Mouse (Mus musculus) megakaryocyte, embryonic 14.5 days (primary cell): ENCODE results near the gene Mreg. TPM values are rescaled to one million over a fixed set of nuclear protein-coding genes. Genes with fewer than 3 reads are reported as not detected.
"Not testable (repeated sequence)": the region's sequence is repeated elsewhere in the genome, so short reads cannot be mapped to it uniquely, and the experiment has no call there.

ENCODE experiments used
- H3K27me3 ChIP-seq: replicated peaks from 2 replicates; pipeline ENCODE3; 2012; ENCODE audit warnings: inconsistent platforms
- H3K36me3 ChIP-seq: replicated peaks from 2 replicates; pipeline ENCODE3; 2012; ENCODE audit warnings: low read length, inconsistent platforms, mixed read lengths
- H3K4me1 ChIP-seq: 2 replicates; pipeline ENCODE4 v1.6.1; 2012; ENCODE audit warnings: inconsistent platforms
- H3K4me3 ChIP-seq: replicated peaks from 2 replicates; pipeline ENCODE3; 2012; ENCODE audit warnings: moderate library complexity, mild to moderate bottlenecking, inconsistent platforms
- H3K9me3 ChIP-seq: 2 replicates; pipeline ENCODE4 v1.6.1; 2012; ENCODE audit warnings: inconsistent platforms
- FLI1 ChIP-seq: IDR thresholded peaks from 2 replicates; pipeline ENCODE4 v1.6.1; 2012; ENCODE audit warnings: low read length, inconsistent platforms, mixed read lengths
- GATA1 ChIP-seq: IDR thresholded peaks from 3 replicates; pipeline ENCODE4 v1.6.1; 2012; ENCODE audit warnings: mixed read lengths, low read length, inconsistent platforms, borderline replicate concordance
- polyA plus RNA-seq: library from polyadenylated mRNA; stranded (reverse); fragments of >175 nt; gene quantifications from 2 replicates; pipeline ENCODE4 v1.2.3, GENCODE M21; 2012; ENCODE audit warnings: low replicate concordance; ENCODE audit not compliant: insufficient read depth

Gene Mreg
- polyA plus RNA-seq, 1 experiment = 0.26 TPM

GRCm38 (mm10) chr1:72227546-72227945, 15.4 kb upstream of the Mreg start:
- H3K27me3 ChIP-seq = peaks cover 30% of the 10 kb centered on the region
- H3K4me3 ChIP-seq = peak overlapping the region; percentile 34
- peaks cover 20% of the 10 kb centered on the region for H3K4me1 ChIP-seq
- peaks cover 5% of the 10 kb centered on the region; the same call in 1 of the 2 replicates for H3K9me3 ChIP-seq
- no peaks in the 10 kb centered on the region for H3K36me3 ChIP-seq
- TF ChIP-seq GATA1 = no peak
- no peak for TF ChIP-seq FLI1

DNA sequence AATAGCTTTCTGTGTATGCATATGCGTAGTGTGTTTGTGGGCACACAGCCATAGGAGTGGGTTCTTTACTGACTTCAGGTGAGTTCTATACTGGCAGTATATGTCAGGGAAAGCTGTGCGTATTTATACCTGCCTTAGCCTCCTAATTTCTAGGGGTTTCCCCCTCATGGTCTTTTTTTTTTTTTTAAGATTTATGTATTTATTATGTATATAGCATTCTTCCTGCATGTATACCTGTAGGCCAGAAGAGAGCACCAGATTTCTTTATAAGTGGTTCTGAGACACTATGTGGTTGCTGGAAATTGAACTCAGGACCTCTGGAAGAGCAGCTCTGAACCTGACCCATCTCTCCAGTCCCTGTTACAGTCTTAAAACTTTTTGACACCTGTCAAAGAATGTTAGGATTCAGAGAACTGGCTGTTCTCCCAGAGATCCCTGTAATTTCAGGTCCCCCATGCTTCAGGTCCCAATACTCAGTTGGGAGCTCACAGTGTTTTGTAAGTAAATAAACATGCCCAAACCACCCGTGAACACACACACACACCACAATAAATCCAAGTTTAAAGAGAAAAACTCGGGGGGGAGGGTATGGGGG, 14.9 kb upstream of the Mreg start:
- H3K36me3 ChIP-seq = no peaks in the 10 kb centered on the region
- peaks cover 20% of the 10 kb centered on the region for H3K4me1 ChIP-seq
- H3K4me3 ChIP-seq = no peak overlapping the region
- H3K9me3 ChIP-seq = peaks cover 5% of the 10 kb centered on the region; the same call in 1 of the 2 replicates
- TF ChIP-seq FLI1 (no peak), GATA1 (no peak)
- peaks cover 30% of the 10 kb centered on the region for H3K27me3 ChIP-seq

DNA sequence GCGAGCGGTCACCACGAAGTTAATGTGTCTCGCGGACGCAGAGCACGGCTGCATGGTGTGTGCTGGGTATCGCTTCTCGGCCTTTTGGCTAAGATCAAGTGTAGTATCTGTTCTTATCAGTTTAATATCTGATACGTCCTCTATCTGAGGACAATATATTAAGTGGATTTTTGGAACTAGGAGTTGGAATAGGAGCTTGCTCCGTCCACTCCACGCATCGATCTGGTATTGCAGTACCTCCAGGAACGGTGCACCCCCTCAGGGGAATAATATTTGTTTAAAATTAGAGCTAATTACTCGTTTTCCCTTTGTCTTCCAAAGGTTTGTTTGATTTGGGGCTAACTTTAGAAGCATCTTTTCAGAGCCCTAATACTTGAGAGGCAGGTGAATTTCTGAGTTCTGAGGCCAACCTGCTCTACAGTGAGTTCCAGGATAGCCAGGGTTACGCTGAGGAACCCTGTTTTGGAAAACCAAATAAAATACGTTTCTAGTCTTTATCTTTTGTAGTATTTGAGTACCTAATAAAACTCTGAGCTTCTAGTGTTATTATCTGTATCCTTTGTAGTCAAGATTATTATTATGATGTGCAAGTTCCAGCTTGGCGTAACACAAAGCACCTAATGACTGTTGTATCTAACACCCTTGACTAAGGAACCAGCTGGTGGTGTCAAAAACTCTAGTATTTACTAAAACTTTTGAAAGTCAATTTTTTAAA, 14.2 kb upstream of the Mreg start:
- H3K4me3 ChIP-seq = no peak overlapping the region

DNA sequence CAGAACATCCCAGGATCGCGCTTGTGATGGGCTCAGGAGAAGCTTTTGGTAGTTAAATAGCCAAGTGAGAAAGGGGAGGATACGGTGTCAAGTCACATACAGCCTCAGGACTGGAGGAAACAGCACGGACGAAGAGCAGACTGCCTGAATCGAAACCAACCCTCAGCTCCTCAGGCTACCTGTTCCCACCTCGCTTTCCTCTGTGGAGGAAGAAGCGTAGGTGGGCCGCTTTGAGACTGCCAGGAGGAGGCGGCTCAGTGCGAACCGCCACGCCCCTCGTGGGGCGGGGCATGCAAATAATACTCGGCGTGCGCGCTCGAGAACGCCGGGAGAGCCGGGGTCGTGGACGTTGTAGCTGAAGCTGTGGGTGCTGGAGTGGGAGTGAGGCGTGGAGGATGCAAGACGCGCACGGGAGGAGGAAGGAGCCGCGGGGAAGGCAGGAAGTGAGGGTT, 13.6 kb upstream of the Mreg start:
- not testable (repeated sequence) for H3K36me3 ChIP-seq, H3K9me3 ChIP-seq
- Histone ChIP-seq H3K27me3 (peaks cover 36% of the 10 kb centered on the region), H3K4me1 (peaks cover 23% of the 10 kb centered on the region), H3K4me3 (peak overlapping the region; percentile 94)

More for the DNA sequence above, 14.2 kb upstream of the Mreg start:
- Histone ChIP-seq H3K36me3 (no peaks in the 10 kb centered on the region), H3K9me3 (peaks cover 5% of the 10 kb centered on the region; the same call in 1 of the 2 replicates), H3K4me1 (peaks cover 25% of the 10 kb centered on the region), H3K27me3 (peaks cover 35% of the 10 kb centered on the region)
- TF ChIP-seq GATA1 (no peak), FLI1 (no peak)

GRCm38 (mm10) chr1:72225054-72225718, 13.1 kb upstream of the Mreg start:
- TF ChIP-seq FLI1 (no peak), GATA1 (no peak)
- peaks cover 5% of the 10 kb centered on the region; the same call in 1 of the 2 replicates for H3K9me3 ChIP-seq
- peak overlapping the region; percentile 94 for H3K4me3 ChIP-seq
- peaks cover 22% of the 10 kb centered on the region for H3K4me1 ChIP-seq
- no peaks in the 10 kb centered on the region for H3K36me3 ChIP-seq
- peaks cover 38% of the 10 kb centered on the region for H3K27me3 ChIP-seq

- H3K9me3 ChIP-seq = no peaks in the 10 kb centered on the region
- H3K27me3 ChIP-seq = peaks cover 47% of the 10 kb centered on the region
- H3K36me3 ChIP-seq = no peaks in the 10 kb centered on the region
- H3K4me3 ChIP-seq = no peak overlapping the region
- peaks cover 12% of the 10 kb centered on the region for H3K4me1 ChIP-seq
- no peak for TF ChIP-seq FLI1
- no peak for TF ChIP-seq GATA1
Observed at GRCm38 (mm10) chr1:72220008-72220407, 7.9 kb upstream of the Mreg start.

DNA sequence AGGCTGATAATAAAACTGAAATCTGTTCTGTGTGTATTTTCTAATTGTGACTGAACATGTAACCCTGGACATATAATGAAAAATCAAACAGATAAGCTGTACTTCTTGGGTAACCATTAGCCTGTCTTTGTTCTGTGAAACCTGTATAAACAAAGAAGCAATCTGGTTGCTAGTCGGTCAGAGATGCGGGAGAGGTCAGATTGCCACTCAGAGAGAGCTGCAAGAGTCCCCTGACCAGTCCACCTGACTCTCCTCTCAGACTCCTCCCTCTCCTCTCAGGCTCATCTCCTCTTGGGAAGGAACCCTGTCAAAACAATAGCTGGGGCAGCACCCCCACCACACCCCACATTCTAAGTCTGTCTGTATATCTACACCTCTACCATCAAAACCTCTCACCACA, 7.0 kb upstream of the Mreg start:
- TF ChIP-seq GATA1 (no peak), FLI1 (no peak)
- H3K9me3 ChIP-seq = no peaks in the 10 kb centered on the region
- H3K4me3 ChIP-seq = no peak overlapping the region
- no peaks in the 10 kb centered on the region for H3K36me3 ChIP-seq
- peaks cover 45% of the 10 kb centered on the region for H3K27me3 ChIP-seq
- H3K4me1 ChIP-seq = peaks cover 20% of the 10 kb centered on the region

DNA sequence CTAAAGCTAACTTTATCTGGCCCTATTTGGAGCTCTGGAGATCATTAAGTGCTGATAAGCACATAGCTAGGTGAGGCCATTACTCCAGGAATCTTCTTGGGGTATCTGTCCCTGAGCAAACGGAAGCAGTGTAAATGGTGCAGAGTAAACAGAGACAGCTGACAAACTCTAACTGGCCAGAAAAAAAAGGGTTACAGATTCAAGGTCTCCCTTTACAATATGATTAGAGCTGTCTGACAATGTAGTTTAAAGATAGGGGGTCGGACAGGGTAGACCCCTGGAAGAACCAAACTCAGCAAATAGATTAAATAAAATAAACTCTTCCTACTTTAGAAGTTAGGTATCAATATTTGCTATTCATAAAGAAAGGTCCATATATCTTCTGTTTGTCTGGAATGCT, 6.5 kb upstream of the Mreg start:
- H3K36me3 ChIP-seq = no peaks in the 10 kb centered on the region
- no peak for TF ChIP-seq GATA1
- no peak for TF ChIP-seq FLI1
- H3K4me3 ChIP-seq = no peak overlapping the region
- peaks cover under 1% of the 10 kb centered on the region; the same call in 1 of the 2 replicates for H3K9me3 ChIP-seq
- peaks cover 20% of the 10 kb centered on the region for H3K4me1 ChIP-seq
- peaks cover 45% of the 10 kb centered on the region for H3K27me3 ChIP-seq

DNA sequence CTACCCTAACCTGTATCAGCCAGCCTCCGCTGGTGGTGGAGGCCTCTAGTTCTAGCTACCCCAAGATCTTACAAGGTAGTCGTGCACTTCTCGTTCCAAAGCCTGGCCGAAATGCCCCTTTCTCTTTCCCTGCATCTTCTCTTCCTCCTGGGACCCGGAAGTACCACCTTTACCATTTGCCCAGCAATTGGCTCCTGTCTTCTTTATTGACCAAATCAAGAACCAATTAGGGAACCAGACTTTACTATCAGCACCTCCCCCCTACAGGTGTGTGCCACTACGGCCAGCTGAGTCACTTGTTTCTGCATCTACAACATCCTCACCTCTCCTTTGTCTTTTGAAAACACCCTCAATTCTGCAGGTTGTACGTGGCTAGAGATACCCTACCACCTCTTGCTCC, 4.7 kb upstream of the Mreg start:
- H3K9me3 ChIP-seq = peaks cover 3% of the 10 kb centered on the region; the same call in 1 of the 2 replicates
- no peaks in the 10 kb centered on the region for H3K36me3 ChIP-seq
- TF ChIP-seq GATA1 (no peak), FLI1 (no peak)
- peaks cover 46% of the 10 kb centered on the region for H3K27me3 ChIP-seq
- no peak overlapping the region for H3K4me3 ChIP-seq
- peaks cover 27% of the 10 kb centered on the region for H3K4me1 ChIP-seq

DNA sequence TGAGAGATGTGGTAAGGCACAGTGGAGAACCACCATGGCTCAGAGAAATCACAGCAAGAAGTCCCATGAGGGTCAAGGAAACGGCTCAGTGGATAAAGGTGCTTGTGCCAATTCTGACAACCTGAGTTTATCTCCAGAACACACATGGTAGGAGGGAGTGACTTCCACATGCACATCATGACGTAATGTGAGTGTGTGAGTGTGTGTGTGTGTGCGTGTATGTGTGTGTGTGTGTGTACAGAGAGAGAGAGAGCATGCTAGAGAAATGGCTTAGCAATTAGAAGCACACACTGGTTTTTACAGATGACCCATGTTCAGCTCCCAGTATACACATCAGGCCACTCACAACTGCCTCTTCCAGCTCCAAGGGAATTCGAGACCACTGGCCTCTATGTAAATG, 3.1 kb upstream of the Mreg start:
- no peak overlapping the region for H3K4me3 ChIP-seq
- TF ChIP-seq GATA1 = no peak
- no peak for TF ChIP-seq FLI1
- H3K9me3 ChIP-seq = peaks cover 3% of the 10 kb centered on the region; the same call in 1 of the 2 replicates
- H3K36me3 ChIP-seq = no peaks in the 10 kb centered on the region
- peaks cover 35% of the 10 kb centered on the region for H3K4me1 ChIP-seq
- peaks cover 50% of the 10 kb centered on the region for H3K27me3 ChIP-seq
